Mouse (Mus musculus) embryonic fibroblast, embryonic 13.5 days (primary cell): ENCODE data around the gene Gle1. TPM values are rescaled to one million over a fixed set of nuclear protein-coding genes. Genes with fewer than 3 reads are reported as not detected.
A peak's percentile ranks its signal among the peaks of the same experiment; 100 is the strongest.

ENCODE experiments used
- H3K27ac ChIP-seq: 2 replicates; pipeline ENCODE4 v1.5.1; 2012; ENCODE audit warnings: low read length, control low read depth, inconsistent platforms; ENCODE audit not compliant: insufficient read depth
- H3K4me1 ChIP-seq: 2 replicates; pipeline ENCODE4 v1.6.1; 2011; ENCODE audit warnings: low read length; ENCODE audit not compliant: control insufficient read depth, insufficient read depth
- H3K4me3 ChIP-seq: 2 replicates; pipeline ENCODE4 v1.5.1; 2011; ENCODE audit warnings: mild to moderate bottlenecking, control low read depth, low read length; ENCODE audit not compliant: insufficient read depth
- CTCF ChIP-seq: IDR thresholded peaks from 2 replicates; pipeline ENCODE4 v1.5.1; 2011; ENCODE audit warnings: mild to moderate bottlenecking, control low read depth, low read length, moderate library complexity, borderline replicate concordance; ENCODE audit not compliant: insufficient read depth
- POLR2A ChIP-seq: IDR thresholded peaks from 2 replicates; pipeline ENCODE4 v1.6.1; 2011; ENCODE audit warnings: low read depth, mild to moderate bottlenecking, control low read depth, low read length, moderate library complexity
- polyA plus RNA-seq: library from polyadenylated mRNA; stranded (reverse); fragments of >200 nt; gene quantifications from 2 replicates; pipeline ENCODE4 v1.2.4, GENCODE M21; 2011; ENCODE audit warnings: low read depth; ENCODE audit not compliant: missing spikeins, insufficient read length

The Gle1 gene
- polyA plus RNA-seq, 1 experiment: 42.4 TPM

- TF ChIP-seq CTCF: no peak
- peak; percentile 80; the same call in 1 of the 2 replicates for TF ChIP-seq POLR2A
- peaks cover 20% of the 10 kb centered on the region for H3K4me1 ChIP-seq
- H3K4me3 ChIP-seq: peak overlapping the region; percentile 4
- H3K27ac ChIP-seq: peak overlapping the region; percentile 91
Measured at GRCm38 (mm10) chr2:29964354-29965249, 29.4 kb downstream of the Gle1 start.

- Histone ChIP-seq H3K27ac (peak within 1 kb of the TSS; percentile 91), H3K4me1 (peaks cover 27% of the 10 kb centered on the region), H3K4me3 (peak within 1 kb of the TSS; percentile 97)
- TF ChIP-seq CTCF: no peak
- TF ChIP-seq POLR2A: peak; percentile 98
Measured at GRCm38 (mm10) chr2:29965250-29965843, 30.1 kb downstream of the Gle1 start, which contains the start of gene Sptan1. Gene Sptan1, plus strand, starts transcription at chr2:29965560.

- TF ChIP-seq POLR2A (no peak), CTCF (no peak)
- Histone ChIP-seq H3K27ac (peak overlapping the region; percentile 87), H3K4me1 (peaks cover 29% of the 10 kb centered on the region), H3K4me3 (peak overlapping the region; percentile 97)
Measured at GRCm38 (mm10) chr2:29965906-29966305, 30.7 kb downstream of the Gle1 start.

- Histone ChIP-seq H3K27ac (no peak overlapping the region), H3K4me1 (peaks cover 31% of the 10 kb centered on the region), H3K4me3 (peak overlapping the region; percentile 97)
- TF ChIP-seq CTCF (no peak), POLR2A (no peak)
Measured at GRCm38 (mm10) chr2:29966826-29967225, 31.6 kb downstream of the Gle1 start.

- TF ChIP-seq CTCF (no peak), POLR2A (no peak)
- peaks cover 33% of the 10 kb centered on the region for H3K4me1 ChIP-seq
- H3K4me3 ChIP-seq: peak overlapping the region; percentile 97
- H3K27ac ChIP-seq: no peak overlapping the region
Measured at GRCm38 (mm10) chr2:29967768-29968167, 32.5 kb downstream of the Gle1 start.

GRCm38 (mm10) chr2:29968638-29969037, 33.4 kb downstream of the Gle1 start:
- Histone ChIP-seq H3K27ac (no peak overlapping the region), H3K4me3 (no peak overlapping the region), H3K4me1 (peaks cover 30% of the 10 kb centered on the region)
- TF ChIP-seq POLR2A: no peak
- no peak for TF ChIP-seq CTCF

- peaks cover 22% of the 10 kb centered on the region for H3K4me1 ChIP-seq
- no peak for TF ChIP-seq POLR2A
- H3K27ac ChIP-seq: no peak overlapping the region
- no peak overlapping the region for H3K4me3 ChIP-seq
Measured at GRCm38 (mm10) chr2:29971838-29972635, 36.8 kb downstream of the Gle1 start.

GRCm38 (mm10) chr2:29973525-29973924, 38.3 kb downstream of the Gle1 start:
- Histone ChIP-seq H3K4me3 (no peak overlapping the region), H3K27ac (no peak overlapping the region)

GRCm38 (mm10) chr2:29977307-29977706, 42.1 kb downstream of the Gle1 start:
- peaks cover 3% of the 10 kb centered on the region for H3K4me1 ChIP-seq
- TF ChIP-seq CTCF: no peak
- TF ChIP-seq POLR2A: no peak
- H3K27ac ChIP-seq: no peak overlapping the region
- H3K4me3 ChIP-seq: no peak overlapping the region

More at GRCm38 (mm10) chr2:29973525-29973924, 38.3 kb downstream of the Gle1 start:
- no peak for TF ChIP-seq POLR2A
- TF ChIP-seq CTCF: no peak
- H3K4me1 ChIP-seq: peaks cover 18% of the 10 kb centered on the region

GRCm38 (mm10) chr2:29980661-29981060, 45.4 kb downstream of the Gle1 start:
- Histone ChIP-seq H3K4me3 (no peak overlapping the region), H3K27ac (no peak overlapping the region), H3K4me1 (no peaks in the 10 kb centered on the region)
- TF ChIP-seq CTCF (no peak), POLR2A (no peak)
